ENCODE assay signal across 21 mouse cellular contexts in genomic region chr11:106507638-106508037, GRCm38 (mm10). TPM values are rescaled to one million over a fixed set of nuclear protein-coding genes. Genes with fewer than 3 reads are reported as not detected.
DNase-seq lines count a peak whose midpoint lies in the region; ATAC-seq and TF ChIP-seq lines count a peak whose summit lies in the region.
"Had no signal": no experiment of that assay in that cellular context is flagged by ENCODE, and none has a peak within 500 bp of the region (broad histone marks: within the 10 kb centered on the region; RNA-seq: fewer than 3 reads in every experiment).

No protein-coding gene starts in this region.

- H3K9ac ChIP-seq in intestine, postnatal 0 days (ENCODE audit: low read depth, low read length), result no peak overlapping the region
- no peak overlapping the region for H3K9ac ChIP-seq in intestine, embryonic 15.5 days
- no peak overlapping the region for H3K9ac ChIP-seq in liver, embryonic 12.5 days
- H3K9ac ChIP-seq in heart, embryonic 11.5 days (ENCODE audit: low read depth, low read length), result no peak overlapping the region
- H3K9ac ChIP-seq: heart, embryonic 12.5 days; hindbrain, embryonic 15.5 days; stomach, embryonic 15.5 days had no signal

- WGBS in intestine, postnatal 0 days, result 89% methylated on average over 7 of the region's 7 CpGs
- whole genome bisulfite sequencing in intestine, embryonic 15.5 days, result 90% methylated on average over 7 of the region's 7 CpGs
- 85% methylated on average over 7 of the region's 7 CpGs for WGBS in liver, embryonic 12.5 days (ENCODE audit: insufficient replicate concordance)
- 79% methylated on average over 7 of the region's 7 CpGs for WGBS in heart, embryonic 11.5 days (ENCODE audit: insufficient replicate concordance)

- H3K27ac ChIP-seq in intestine, postnatal 0 days (ENCODE audit: low read depth, low read length), result no peak overlapping the region
- no peak overlapping the region for H3K27ac ChIP-seq in intestine, embryonic 15.5 days
- H3K27ac ChIP-seq in liver, embryonic 12.5 days, result peak overlapping the region; percentile 58
- H3K27ac ChIP-seq in heart, embryonic 11.5 days (ENCODE audit: low read depth, low read length), result no peak overlapping the region
- H3K27ac ChIP-seq: hindbrain, embryonic 15.5 days; kidney, postnatal 0 days; stomach, embryonic 15.5 days had no signal

- no peak overlapping the region for H3K4me3 ChIP-seq in intestine, postnatal 0 days (ENCODE audit: low read depth, low read length)
- H3K4me3 ChIP-seq in intestine, embryonic 15.5 days (replicated peaks), result no peak overlapping the region
- no peak overlapping the region for H3K4me3 ChIP-seq in liver, embryonic 12.5 days
- peak overlapping the region; percentile 23 for H3K4me3 ChIP-seq in megakaryocyte, embryonic 14.5 days (replicated peaks)
- no peak overlapping the region for H3K4me3 ChIP-seq in heart, embryonic 11.5 days (ENCODE audit: low read depth, low read length)
- H3K4me3 ChIP-seq: erythroblast, embryonic 14.5 days; heart, embryonic 12.5 days; hindbrain, embryonic 15.5 days; stomach, embryonic 15.5 days had no signal

- peaks cover 31% of the 10 kb centered on the region for H3K36me3 ChIP-seq in intestine, postnatal 0 days (ENCODE audit: control insufficient read depth, insufficient read depth)
- peaks cover 5% of the 10 kb centered on the region; the same call in 1 of the 2 replicates for H3K36me3 ChIP-seq in intestine, embryonic 15.5 days
- H3K36me3 ChIP-seq in liver, embryonic 12.5 days, result peaks cover 66% of the 10 kb centered on the region
- H3K36me3 ChIP-seq in megakaryocyte, embryonic 14.5 days (replicated peaks; ENCODE audit: low read length), result peaks cover 90% of the 10 kb centered on the region
- H3K36me3 ChIP-seq in heart, embryonic 11.5 days (ENCODE audit: control insufficient read depth, insufficient read depth, low read length), result peaks cover 17% of the 10 kb centered on the region

- H3K9me3 ChIP-seq in intestine, postnatal 0 days (ENCODE audit: control insufficient read depth), result no peaks in the 10 kb centered on the region
- no peaks in the 10 kb centered on the region for H3K9me3 ChIP-seq in intestine, embryonic 15.5 days
- peaks cover 13% of the 10 kb centered on the region for H3K9me3 ChIP-seq in liver, embryonic 12.5 days (replicated peaks)
- no peaks in the 10 kb centered on the region for H3K9me3 ChIP-seq in megakaryocyte, embryonic 14.5 days
- peaks cover 4% of the 10 kb centered on the region; the same call in 1 of the 2 replicates for H3K9me3 ChIP-seq in heart, embryonic 11.5 days (replicated peaks; ENCODE audit: control insufficient read depth, low read length)
- H3K9me3 ChIP-seq: hindbrain, embryonic 15.5 days; stomach, embryonic 15.5 days had no signal

- no peak for DNase-seq in cerebellum, postnatal 36 days
- DNase-seq in cerebellum, postnatal 25 days, result no peak
- DNase-seq: cerebellum, adult 2 months; kidney, adult 11 months; layer of hippocampus, postnatal 36 days; lung, postnatal 10 days; right cerebral cortex, postnatal 25 days had no signal

- no peaks in the 10 kb centered on the region for H3K4me1 ChIP-seq in intestine, postnatal 0 days (replicated peaks; ENCODE audit: control insufficient read depth, insufficient read depth, low read length)
- no peaks in the 10 kb centered on the region for H3K4me1 ChIP-seq in intestine, embryonic 15.5 days (replicated peaks)
- peaks cover 8% of the 10 kb centered on the region for H3K4me1 ChIP-seq in liver, embryonic 12.5 days
- H3K4me1 ChIP-seq in megakaryocyte, embryonic 14.5 days, result peaks cover 37% of the 10 kb centered on the region
- H3K4me1 ChIP-seq in heart, embryonic 11.5 days (ENCODE audit: control insufficient read depth, insufficient read depth, low read length), result no peaks in the 10 kb centered on the region
- H3K4me1 ChIP-seq: heart, embryonic 12.5 days; stomach, embryonic 15.5 days had no signal

- TF ChIP-seq CTCF in intestine, postnatal 0 days (IDR thresholded peaks at IDR 0.05; ENCODE audit: low read depth), result no peak

- H3K27me3 ChIP-seq in intestine, postnatal 0 days (replicated peaks; ENCODE audit: control insufficient read depth, insufficient read depth, low read length), result no peaks in the 10 kb centered on the region
- no peaks in the 10 kb centered on the region for H3K27me3 ChIP-seq in intestine, embryonic 15.5 days (replicated peaks)
- H3K27me3 ChIP-seq in liver, embryonic 12.5 days (replicated peaks), result no peaks in the 10 kb centered on the region
- no peaks in the 10 kb centered on the region for H3K27me3 ChIP-seq in megakaryocyte, embryonic 14.5 days (replicated peaks)
- no peaks in the 10 kb centered on the region; the same call in 1 of the 2 replicates for H3K27me3 ChIP-seq in heart, embryonic 11.5 days (ENCODE audit: control insufficient read depth, insufficient read depth, low read length)
- H3K27me3 ChIP-seq: heart, embryonic 12.5 days; hindbrain, embryonic 15.5 days; stomach, embryonic 15.5 days had no signal

- ATAC-seq in intestine, postnatal 0 days, result peak; percentile 29; the same call in 1 of the 2 replicates
- ATAC-seq in intestine, embryonic 15.5 days, result no peak
- ATAC-seq in liver, embryonic 12.5 days, result no peak
- ATAC-seq in frontal cortex, adult (ENCODE audit: low TSS enrichment), result no peak
- ATAC-seq in heart, embryonic 11.5 days (replicated peaks; ENCODE audit: insufficient number of reproducible peaks, low FRiP score, low TSS enrichment), result no peak
- ATAC-seq: CD4-positive, CD25-positive, alpha-beta regulatory T cell, adult 4 months; forebrain, embryonic 14.5 days; midbrain, embryonic 16.5 days had no signal

- H3K4me2 ChIP-seq in intestine, postnatal 0 days (replicated peaks; ENCODE audit: low read depth), result no peak overlapping the region
- no peak overlapping the region for H3K4me2 ChIP-seq in intestine, embryonic 15.5 days (replicated peaks)
- H3K4me2 ChIP-seq in liver, embryonic 12.5 days, result no peak overlapping the region
- H3K4me2 ChIP-seq in heart, embryonic 11.5 days, result no peak overlapping the region
- H3K4me2 ChIP-seq: heart, embryonic 12.5 days; hindbrain, embryonic 15.5 days; stomach, embryonic 15.5 days had no signal

RNA-seq across cellular contexts. Expression of gene Ern1, which starts 20.0 kb away (rescaled TPM):
- 1.6 and 2.9 TPM in 2 replicates for polyA plus RNA-seq in intestine, postnatal 0 days (2015; fragmentation: Nextera tagmentation; extraction: Ambion mirVana)
- polyA plus RNA-seq in intestine, embryonic 15.5 days (2015; fragmentation: Nextera tagmentation; extraction: Ambion mirVana), result 4.8 and 5.8 TPM in 2 replicates
- polyA plus RNA-seq in liver, embryonic 12.5 days (2016; fragmentation: Nextera tagmentation; extraction: Ambion mirVana), result 6.7 and 6.8 TPM in 2 replicates
- 0.86 and 3.0 TPM in 2 replicates for polyA plus RNA-seq in megakaryocyte, embryonic 14.5 days (2012; ENCODE audit: insufficient read depth, low replicate concordance)
- 3.7 and 4.4 TPM in 2 replicates for polyA plus RNA-seq in heart, embryonic 11.5 days (2014; fragmentation: Nextera tagmentation; extraction: Ambion mirVana)
